Comparison of ENCODE assay signal across 8 mouse cellular contexts in genomic region chr7:126776598-126777057, GRCm38 (mm10). TPM values are rescaled to one million over a fixed set of nuclear protein-coding genes. Genes with fewer than 3 reads are reported as not detected.
DNase-seq lines count a peak whose midpoint lies in the region; ATAC-seq and TF ChIP-seq lines count a peak whose summit lies in the region.

TSS of gene Ypel3 (plus strand) at chr7:126776955.

- peak within 1 kb of the TSS; percentile 95 for H3K4me3 ChIP-seq in heart, embryonic 10.5 days
- H3K4me3 ChIP-seq in kidney, embryonic 15.5 days (replicated peaks): peak within 1 kb of the TSS; percentile 85
- H3K4me3 ChIP-seq in liver, adult 2 months (ENCODE audit: insufficient read depth, low read depth, low read length): peak within 1 kb of the TSS; percentile 92

- peaks cover 25% of the 10 kb centered on the region for H3K36me3 ChIP-seq in heart, embryonic 10.5 days
- H3K36me3 ChIP-seq in kidney, embryonic 15.5 days: peaks cover 31% of the 10 kb centered on the region
- no peaks in the 10 kb centered on the region; the same call in 1 of the 2 replicates for H3K36me3 ChIP-seq in liver, adult 2 months (ENCODE audit: control insufficient read depth, insufficient read depth, low read length)
- peaks cover 5% of the 10 kb centered on the region for H3K36me3 ChIP-seq in splenic B cell, adult 2 months (ENCODE audit: control insufficient read depth, insufficient read depth, low read length, poor library complexity, severe bottlenecking)

- H3K27me3 ChIP-seq in heart, embryonic 10.5 days (ENCODE audit: insufficient read depth, poor library complexity, severe bottlenecking): no peaks in the 10 kb centered on the region
- no peaks in the 10 kb centered on the region for H3K27me3 ChIP-seq in kidney, embryonic 15.5 days
- H3K27me3 ChIP-seq in liver, adult 2 months (ENCODE audit: control insufficient read depth, insufficient read depth, low read length): no peaks in the 10 kb centered on the region
- H3K27me3 ChIP-seq in splenic B cell, adult 2 months (ENCODE audit: control insufficient read depth, insufficient read depth, low read length, poor library complexity, severe bottlenecking): no peaks in the 10 kb centered on the region

- H3K9ac ChIP-seq in kidney, embryonic 15.5 days: peak within 1 kb of the TSS; percentile 91
- H3K9ac ChIP-seq in liver, adult 2 months (ENCODE audit: low read depth, low read length): peak within 1 kb of the TSS; percentile 99

- H3K79me2 ChIP-seq in liver, adult 2 months (ENCODE audit: control insufficient read depth, insufficient read depth, low read length): peaks cover 6% of the 10 kb centered on the region; the same call in 1 of the 2 replicates

- ATAC-seq in erythroblast, adult 5-6 weeks (replicated peaks; ENCODE audit: low FRiP score, poor library complexity, severe bottlenecking): peak; percentile 91
- ATAC-seq in kidney, embryonic 15.5 days (replicated peaks; ENCODE audit: low FRiP score): peak; percentile 88
- peak; percentile 77 for ATAC-seq in monocyte, adult 5-6 weeks (replicated peaks; ENCODE audit: insufficient number of reproducible peaks, low FRiP score, low TSS enrichment, poor library complexity, severe bottlenecking)

- peak; percentile 96 for DNase-seq in CD4-positive helper T cell, adult 2 months (ENCODE audit: low read depth, low spot score)
- DNase-seq in brain, embryonic 14.5 days (ENCODE audit: low read depth): peak; percentile 98
- DNase-seq in heart, embryonic 10.5 days (ENCODE audit: low spot score): peak; percentile 97
- peak; percentile 83 for DNase-seq in liver, adult 2 months (ENCODE audit: extremely low read depth, low read depth, low spot score)
- peak; percentile 92 for DNase-seq in splenic B cell, adult 2 months (ENCODE audit: low read depth, low spot score)

- peak; percentile 35; the same call in 1 of the 2 replicates for TF ChIP-seq POLR2A in brain, embryonic 14.5 days (IDR thresholded peaks at IDR 0.05; ENCODE audit: borderline replicate concordance, extremely low read depth, insufficient read depth, insufficient read length, poor library complexity, severe bottlenecking)
- TF ChIP-seq POLR2A in liver, adult 2 months (IDR thresholded peaks at IDR 0.05; ENCODE audit: extremely low read depth, insufficient read depth, low read length): peak; percentile 73

- no peaks in the 10 kb centered on the region for H3K9me3 ChIP-seq in heart, embryonic 10.5 days
- H3K9me3 ChIP-seq in kidney, embryonic 15.5 days (replicated peaks): no peaks in the 10 kb centered on the region

- H3K4me1 ChIP-seq in heart, embryonic 10.5 days: peaks cover 48% of the 10 kb centered on the region
- H3K4me1 ChIP-seq in kidney, embryonic 15.5 days: peaks cover 48% of the 10 kb centered on the region
- peaks cover 21% of the 10 kb centered on the region for H3K4me1 ChIP-seq in liver, adult 2 months (ENCODE audit: control insufficient read depth, insufficient read depth, low read length)

- peak within 1 kb of the TSS; percentile 98 for H3K4me2 ChIP-seq in kidney, embryonic 15.5 days

- WGBS in heart, embryonic 10.5 days: under 1% methylated on average over 31 of the region's 37 CpGs
- under 1% methylated on average over 34 of the region's 37 CpGs for WGBS in kidney, embryonic 15.5 days
- WGBS in liver, adult 2 months: under 1% methylated on average over 36 of the region's 37 CpGs

- peak within 1 kb of the TSS; percentile 96 for H3K27ac ChIP-seq in heart, embryonic 10.5 days
- peak within 1 kb of the TSS; percentile 85 for H3K27ac ChIP-seq in kidney, embryonic 15.5 days
- H3K27ac ChIP-seq in liver, adult 2 months (replicated peaks; ENCODE audit: insufficient read depth, low read depth, low read length): peak within 1 kb of the TSS; percentile 87

- TF ChIP-seq CTCF in brain, embryonic 14.5 days (IDR thresholded peaks at IDR 0.05; ENCODE audit: borderline replicate concordance, extremely low read depth, insufficient read depth, insufficient read length): no peak
- no peak for TF ChIP-seq CTCF in liver, adult 2 months (IDR thresholded peaks at IDR 0.05; ENCODE audit: low read depth, low read length)

RNA-seq across cellular contexts. Expression of gene Ypel3, which starts in this region (rescaled TPM):
- 181 and 258 TPM in 2 replicates for polyA plus RNA-seq in brain, embryonic 14.5 days (2012; rRNA removed)
- total RNA-seq in erythroblast, adult 5-6 weeks (2015; ENCODE audit: low replicate concordance): 752 and 763 TPM in 2 replicates
- 364 and 550 TPM in 2 replicates for total RNA-seq in erythroblast, adult 5-6 weeks (2017; ENCODE audit: low replicate concordance)
- polyA plus RNA-seq in heart, embryonic 10.5 days (2016; fragmentation: Nextera tagmentation; extraction: Ambion mirVana): 43.4 and 66.0 TPM in 2 replicates
- polyA plus RNA-seq in kidney, embryonic 15.5 days (2015; fragmentation: Nextera tagmentation; extraction: Ambion mirVana): 81.5 and 82.2 TPM in 2 replicates
- total RNA-seq in liver, adult 2 months (2014; rRNA removed): 26.4 and 35.2 TPM in 2 replicates
- 119 and 144 TPM in 2 replicates for polyA plus RNA-seq in liver, adult 2 months (2012; rRNA removed)
- total RNA-seq in monocyte, adult 5-6 weeks (2017): 139 to 175 TPM (median 161 TPM) in 3 replicates

Comparison
In these comparisons a context has a peak if more than half of its experiments do, and no peak if none do; other contexts are left out.
1. Peak in every context shown above with its lines: DNase-seq, ATAC-seq, H3K4me3 ChIP-seq and H3K27ac ChIP-seq.